Mouse (Mus musculus): Measurements from ENCODE around the gene Zmiz1. TPM values are rescaled to one million over a fixed set of nuclear protein-coding genes. Genes with fewer than 3 reads are reported as not detected.
A peak's percentile ranks its signal among the peaks of the same experiment; 100 is the strongest.

Gene Zmiz1
- polyA plus RNA-seq, 1 experiment from 2014 or later, result 31.3 TPM

DNA sequence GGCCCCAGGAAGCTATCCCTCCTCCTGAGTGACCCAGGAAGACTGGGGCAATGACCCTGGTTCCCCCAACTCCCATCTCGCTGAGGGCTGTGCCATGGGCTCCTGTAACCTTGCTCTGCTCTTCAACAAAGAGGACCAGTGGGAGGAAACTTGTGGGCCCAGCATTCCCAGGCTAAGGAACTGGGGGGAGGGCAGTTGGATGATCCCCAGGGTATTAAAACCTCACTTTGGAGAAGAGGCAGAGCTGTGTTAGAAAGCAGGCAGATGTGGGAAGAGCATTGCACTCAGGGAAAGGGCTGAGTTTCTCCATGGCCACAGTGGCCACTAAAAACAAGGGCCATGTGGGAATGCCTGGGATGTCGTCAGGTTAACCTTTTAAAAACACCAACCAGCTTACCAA, 129.2 kb downstream of the Zmiz1 start:
- peak overlapping the region; percentile 93 to 97 for H3K27ac ChIP-seq (replicated peaks in 1 of 2; ENCODE audit: control insufficient read depth in 1 of 2, insufficient read depth in 1 of 2, low read depth in 2 of 2, low read length in 2 of 2)
- H3K9ac ChIP-seq (ENCODE audit: low read length), result peak overlapping the region; percentile 65
- 45% methylated on average over 2 of the region's 2 CpGs for WGBS
- H3K27me3 ChIP-seq (ENCODE audit: control insufficient read depth, insufficient read depth, low read length), result no peaks in the 10 kb centered on the region
- no peak for ATAC-seq (ENCODE audit: insufficient number of reproducible peaks, insufficient read depth, low FRiP score, low read depth)
- H3K36me3 ChIP-seq (ENCODE audit: control insufficient read depth, insufficient read depth, low read length), result peaks cover 30% of the 10 kb centered on the region
- H3K4me1 ChIP-seq (ENCODE audit: control insufficient read depth in 2 of 2, insufficient read depth in 2 of 2, low read length in 2 of 2), result peaks cover 48 to 52% of the 10 kb centered on the region in 2 experiments
- H3K9me3 ChIP-seq (ENCODE audit: control insufficient read depth, low read length), result no peaks in the 10 kb centered on the region
- no peak overlapping the region for H3K4me3 ChIP-seq (ENCODE audit: control insufficient read depth in 1 of 2, insufficient read depth in 1 of 2, low read depth in 1 of 2, low read length in 2 of 2)
- H3K4me2 ChIP-seq (ENCODE audit: low read length), result peak overlapping the region; percentile 39; the same call in 1 of the 2 replicates

DNA sequence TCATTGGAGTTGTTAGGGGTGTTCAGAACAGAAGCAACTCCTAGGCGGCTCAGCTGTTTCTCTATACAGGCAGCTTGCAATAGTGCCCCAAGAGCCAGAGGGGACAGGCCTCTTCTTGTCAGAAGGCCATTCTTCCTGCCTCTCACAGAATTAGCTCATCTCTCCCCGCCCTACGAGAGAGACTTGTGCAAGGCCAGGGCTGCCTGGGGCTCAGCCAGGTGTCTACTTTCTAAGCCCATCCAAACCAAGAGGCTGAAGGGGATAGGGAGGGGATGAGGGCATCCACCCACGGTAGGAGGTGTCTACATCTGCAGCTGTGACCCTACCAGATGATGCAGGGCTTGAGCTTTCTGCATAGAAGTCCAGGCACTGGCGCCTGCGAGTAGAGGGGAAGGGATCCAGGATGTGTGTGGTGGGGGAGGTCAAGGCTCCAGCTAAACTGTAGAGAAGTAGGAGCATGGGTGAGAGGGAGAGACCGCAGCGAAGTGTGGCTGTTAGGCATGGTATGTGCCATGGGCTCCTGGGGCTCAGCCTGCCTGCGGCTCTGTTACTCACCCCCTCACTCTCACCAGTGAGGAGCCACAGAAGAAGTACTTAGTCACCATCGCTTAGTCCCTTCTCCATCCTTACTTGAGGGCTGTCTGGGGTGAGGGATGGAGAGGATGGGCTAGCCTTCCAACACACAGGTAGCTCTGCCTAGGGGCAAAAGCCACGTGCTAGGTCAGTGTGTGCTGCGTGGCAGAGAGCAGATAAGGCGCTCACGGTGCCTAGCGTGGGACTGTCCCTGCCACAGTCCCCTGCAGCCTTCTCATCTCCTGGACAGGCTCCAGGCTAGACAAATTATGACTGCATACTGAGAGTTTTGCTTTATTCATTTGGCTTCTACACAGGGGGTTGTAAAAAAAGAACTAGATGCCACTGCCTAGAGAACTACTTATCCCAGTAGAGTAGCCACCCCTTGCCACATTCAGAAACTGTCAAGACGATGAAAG, 130.3 kb downstream of the Zmiz1 start:
- no peak overlapping the region for H3K4me3 ChIP-seq (ENCODE audit: control insufficient read depth in 1 of 2, insufficient read depth in 1 of 2, low read depth in 1 of 2, low read length in 2 of 2)
- H3K36me3 ChIP-seq (ENCODE audit: control insufficient read depth, insufficient read depth, low read length), result peaks cover 29% of the 10 kb centered on the region
- no peak for ATAC-seq (ENCODE audit: insufficient number of reproducible peaks, insufficient read depth, low FRiP score, low read depth)
- H3K9me3 ChIP-seq (ENCODE audit: control insufficient read depth, low read length), result no peaks in the 10 kb centered on the region
- WGBS, result 55% methylated on average over 16 of the region's 16 CpGs
- H3K27me3 ChIP-seq (ENCODE audit: control insufficient read depth, insufficient read depth, low read length), result no peaks in the 10 kb centered on the region
- no peak overlapping the region for H3K4me2 ChIP-seq (ENCODE audit: low read length)
- 0 out of 2 replicates have a peak overlapping the region, but pooled peaks have one; percentile 14 for H3K9ac ChIP-seq (ENCODE audit: low read length)
- peaks cover 48 to 52% of the 10 kb centered on the region in 2 experiments for H3K4me1 ChIP-seq (ENCODE audit: control insufficient read depth in 2 of 2, insufficient read depth in 2 of 2, low read length in 2 of 2)
- peak overlapping the region; percentile 23 to 97; a peak in 3 of 4 replicates for H3K27ac ChIP-seq (replicated peaks in 1 of 2; ENCODE audit: control insufficient read depth in 1 of 2, insufficient read depth in 1 of 2, low read depth in 2 of 2, low read length in 2 of 2)

DNA sequence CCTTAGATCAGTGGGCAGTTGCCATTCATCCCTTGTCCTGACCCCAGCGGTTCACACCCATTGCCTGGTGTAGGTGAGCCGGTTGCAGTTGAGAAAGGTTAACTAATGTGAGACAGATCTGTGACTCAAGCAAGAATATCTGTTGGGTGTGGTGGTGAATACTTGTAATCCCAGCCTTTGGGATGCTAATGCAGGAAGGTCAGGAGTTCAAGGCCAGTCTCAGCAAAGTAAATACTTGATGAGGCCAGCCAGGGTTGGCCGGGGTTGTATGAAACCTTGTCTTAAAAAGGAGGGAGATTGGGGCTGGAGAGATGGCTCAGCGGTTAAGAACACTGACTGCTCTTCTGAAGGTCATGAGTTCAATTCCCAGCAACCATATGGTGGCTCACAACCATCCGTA, 132.0 kb downstream of the Zmiz1 start:
- Histone ChIP-seq H3K9me3 (ENCODE audit: control insufficient read depth, low read length) (no peaks in the 10 kb centered on the region), H3K4me1 (ENCODE audit: control insufficient read depth in 2 of 2, insufficient read depth in 2 of 2, low read length in 2 of 2) (peaks cover 35 to 36% of the 10 kb centered on the region in 2 experiments), H3K27ac (replicated peaks in 1 of 2; ENCODE audit: control insufficient read depth in 1 of 2, insufficient read depth in 1 of 2, low read depth in 2 of 2, low read length in 2 of 2) (no peak overlapping the region), H3K9ac (ENCODE audit: low read length) (no peak overlapping the region), H3K36me3 (ENCODE audit: control insufficient read depth, insufficient read depth, low read length) (peaks cover 33% of the 10 kb centered on the region), H3K27me3 (ENCODE audit: control insufficient read depth, insufficient read depth, low read length) (no peaks in the 10 kb centered on the region), H3K4me2 (ENCODE audit: low read length) (no peak overlapping the region), H3K4me3 (ENCODE audit: control insufficient read depth in 1 of 2, insufficient read depth in 1 of 2, low read depth in 1 of 2, low read length in 2 of 2) (no peak overlapping the region)
- 74% methylated on average over 4 of the region's 5 CpGs for whole genome bisulfite sequencing
- ATAC-seq (ENCODE audit: insufficient number of reproducible peaks, insufficient read depth, low FRiP score, low read depth), result no peak

DNA sequence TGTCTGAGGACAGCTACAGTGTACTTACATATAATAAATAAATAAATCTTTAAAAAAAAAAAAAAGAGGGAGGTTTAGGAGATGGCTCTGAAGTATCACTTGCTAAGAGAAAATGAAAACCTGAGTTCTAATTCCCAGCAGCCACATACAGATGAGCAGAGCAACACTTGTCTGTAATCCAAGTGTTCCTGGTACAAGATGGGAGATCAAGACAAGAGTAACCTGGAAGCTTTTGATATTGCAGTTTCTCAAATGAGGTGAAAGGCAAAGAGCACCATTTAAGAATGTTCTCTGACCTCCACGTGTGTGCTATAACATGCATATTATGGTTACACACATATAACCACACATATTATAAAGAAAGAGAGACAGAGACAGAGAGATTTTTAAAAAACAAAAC, 132.4 kb downstream of the Zmiz1 start:
- Histone ChIP-seq H3K9me3 (ENCODE audit: control insufficient read depth, low read length) (no peaks in the 10 kb centered on the region), H3K27me3 (ENCODE audit: control insufficient read depth, insufficient read depth, low read length) (no peaks in the 10 kb centered on the region), H3K4me1 (ENCODE audit: control insufficient read depth in 2 of 2, insufficient read depth in 2 of 2, low read length in 2 of 2) (peaks cover 31 to 32% of the 10 kb centered on the region in 2 experiments), H3K4me2 (ENCODE audit: low read length) (no peak overlapping the region), H3K9ac (ENCODE audit: low read length) (no peak overlapping the region), H3K4me3 (ENCODE audit: control insufficient read depth in 1 of 2, insufficient read depth in 1 of 2, low read depth in 1 of 2, low read length in 2 of 2) (no peak overlapping the region), H3K36me3 (ENCODE audit: control insufficient read depth, insufficient read depth, low read length) (peaks cover 36% of the 10 kb centered on the region), H3K27ac (replicated peaks in 1 of 2; ENCODE audit: control insufficient read depth in 1 of 2, insufficient read depth in 1 of 2, low read depth in 2 of 2, low read length in 2 of 2) (no peak overlapping the region)
- WGBS, result 94% methylated on average over 1 of the region's 1 CpGs
- ATAC-seq (ENCODE audit: insufficient number of reproducible peaks, insufficient read depth, low FRiP score, low read depth), result no peak

DNA sequence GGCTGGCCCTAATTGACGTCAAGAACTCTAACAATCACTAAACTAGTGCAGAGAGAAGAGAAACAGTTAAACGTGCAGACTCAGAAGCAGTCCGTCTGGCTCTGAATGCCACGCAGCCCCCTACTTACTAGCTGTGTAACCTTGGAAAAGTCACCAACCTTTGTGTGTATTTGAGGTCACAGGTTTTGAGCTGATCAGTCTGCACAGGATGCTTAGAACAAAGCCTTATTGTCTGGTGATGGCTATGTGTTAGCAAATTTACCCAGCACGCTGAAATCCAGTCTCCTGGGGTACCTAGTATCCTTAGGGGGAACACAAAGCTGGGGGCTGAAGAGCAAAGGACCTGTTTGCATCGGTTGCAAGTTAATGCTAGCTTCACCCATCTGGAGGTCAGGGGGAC, 133.5 kb downstream of the Zmiz1 start:
- WGBS, result 54% methylated on average over 6 of the region's 6 CpGs
- Histone ChIP-seq H3K4me1 (ENCODE audit: control insufficient read depth in 2 of 2, insufficient read depth in 2 of 2, low read length in 2 of 2) (peaks cover 20 to 21% of the 10 kb centered on the region in 2 experiments), H3K4me2 (ENCODE audit: low read length) (no peak overlapping the region), H3K9me3 (ENCODE audit: control insufficient read depth, low read length) (no peaks in the 10 kb centered on the region), H3K27me3 (ENCODE audit: control insufficient read depth, insufficient read depth, low read length) (no peaks in the 10 kb centered on the region), H3K36me3 (ENCODE audit: control insufficient read depth, insufficient read depth, low read length) (peaks cover 46% of the 10 kb centered on the region), H3K27ac (replicated peaks in 1 of 2; ENCODE audit: control insufficient read depth in 1 of 2, insufficient read depth in 1 of 2, low read depth in 2 of 2, low read length in 2 of 2) (no peak overlapping the region), H3K9ac (ENCODE audit: low read length) (no peak overlapping the region), H3K4me3 (ENCODE audit: control insufficient read depth in 1 of 2, insufficient read depth in 1 of 2, low read depth in 1 of 2, low read length in 2 of 2) (no peak overlapping the region)
- ATAC-seq (ENCODE audit: insufficient number of reproducible peaks, insufficient read depth, low FRiP score, low read depth), result no peak

DNA sequence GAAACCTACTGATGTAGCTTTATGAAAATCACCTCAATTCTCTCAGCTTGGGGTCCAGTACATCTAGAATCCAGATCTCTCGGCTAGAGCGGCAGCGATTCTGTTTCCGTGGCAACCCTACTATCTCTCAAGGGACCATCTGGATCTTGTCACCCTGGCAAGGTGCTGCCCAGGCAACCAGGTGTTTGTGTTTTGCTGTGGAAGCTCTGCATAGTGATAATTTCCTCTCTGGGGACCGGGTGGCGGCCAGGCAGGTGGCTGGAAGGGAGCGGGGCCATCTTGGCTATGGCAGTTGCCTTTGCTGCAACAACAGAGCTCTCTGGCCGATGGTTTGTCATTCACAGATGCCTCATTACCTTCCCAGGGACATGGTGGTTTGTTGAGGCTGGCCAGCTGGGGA, 134.9 kb downstream of the Zmiz1 start:
- no peak for ATAC-seq (ENCODE audit: insufficient number of reproducible peaks, insufficient read depth, low FRiP score, low read depth)
- 69% methylated on average over 8 of the region's 8 CpGs for WGBS
- H3K4me1 ChIP-seq (ENCODE audit: control insufficient read depth in 2 of 2, insufficient read depth in 2 of 2, low read length in 2 of 2), result peaks cover 7 to 10% of the 10 kb centered on the region in 2 experiments
- H3K36me3 ChIP-seq (ENCODE audit: control insufficient read depth, insufficient read depth, low read length), result peaks cover 60% of the 10 kb centered on the region
- no peak overlapping the region for H3K4me3 ChIP-seq (ENCODE audit: control insufficient read depth in 1 of 2, insufficient read depth in 1 of 2, low read depth in 1 of 2, low read length in 2 of 2)
- H3K27me3 ChIP-seq (ENCODE audit: control insufficient read depth, insufficient read depth, low read length), result no peaks in the 10 kb centered on the region
- H3K9me3 ChIP-seq (ENCODE audit: control insufficient read depth, low read length), result no peaks in the 10 kb centered on the region
- no peak overlapping the region for H3K9ac ChIP-seq (ENCODE audit: low read length)
- no peak overlapping the region for H3K27ac ChIP-seq (replicated peaks in 1 of 2; ENCODE audit: control insufficient read depth in 1 of 2, insufficient read depth in 1 of 2, low read depth in 2 of 2, low read length in 2 of 2)
- no peak overlapping the region for H3K4me2 ChIP-seq (ENCODE audit: low read length)

DNA sequence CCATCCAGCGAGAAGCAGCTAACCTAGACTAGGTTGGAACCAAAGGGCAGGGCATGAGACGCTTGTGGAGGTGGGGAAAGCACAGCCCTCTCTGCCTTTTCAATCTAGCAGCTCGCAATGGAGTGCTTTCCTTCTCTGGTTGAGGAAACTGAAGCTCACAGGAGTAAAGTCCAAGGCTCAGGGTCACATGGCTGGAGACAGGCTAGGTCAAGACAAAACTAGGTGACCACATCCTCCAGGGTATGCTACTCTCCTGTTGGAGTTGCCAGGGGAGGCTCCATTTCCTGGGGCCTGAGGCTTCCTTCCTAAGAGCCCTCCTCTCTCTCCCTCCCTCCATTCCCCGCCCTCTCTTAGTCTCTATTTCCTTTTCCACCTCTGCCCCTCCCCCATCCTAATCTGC, 135.6 kb downstream of the Zmiz1 start:
- H3K27me3 ChIP-seq (ENCODE audit: control insufficient read depth, insufficient read depth, low read length), result no peaks in the 10 kb centered on the region
- no peak for ATAC-seq (ENCODE audit: insufficient number of reproducible peaks, insufficient read depth, low FRiP score, low read depth)
- no peak overlapping the region for H3K27ac ChIP-seq (replicated peaks in 1 of 2; ENCODE audit: control insufficient read depth in 1 of 2, insufficient read depth in 1 of 2, low read depth in 2 of 2, low read length in 2 of 2)
- 87% methylated on average over 4 of the region's 4 CpGs for WGBS
- no peaks in the 10 kb centered on the region for H3K9me3 ChIP-seq (ENCODE audit: control insufficient read depth, low read length)
- H3K4me3 ChIP-seq (ENCODE audit: control insufficient read depth in 1 of 2, insufficient read depth in 1 of 2, low read depth in 1 of 2, low read length in 2 of 2), result no peak overlapping the region
- H3K4me1 ChIP-seq (ENCODE audit: control insufficient read depth in 2 of 2, insufficient read depth in 2 of 2, low read length in 2 of 2), result peaks cover 3 to 5% of the 10 kb centered on the region in 2 experiments
- H3K4me2 ChIP-seq (ENCODE audit: low read length), result no peak overlapping the region
- peaks cover 61% of the 10 kb centered on the region for H3K36me3 ChIP-seq (ENCODE audit: control insufficient read depth, insufficient read depth, low read length)
- H3K9ac ChIP-seq (ENCODE audit: low read length), result no peak overlapping the region
